ENCODE assay signal across 16 mouse cellular contexts in genomic region chr10:12697902-12698301, GRCm38 (mm10).
"Had no signal": no experiment of that assay in that cellular context is flagged by ENCODE, and none has a peak within 500 bp of the region (broad histone marks: within the 10 kb centered on the region; RNA-seq: fewer than 3 reads in every experiment).

No protein-coding gene starts in this region.

- H3K9me3 ChIP-seq: lung, embryonic 15.5 days; midbrain, embryonic 13.5 days; midbrain, embryonic 15.5 days; neural tube, embryonic 12.5 days had no signal

- H3K27me3 ChIP-seq: lung, embryonic 15.5 days; megakaryocyte, embryonic 14.5 days; midbrain, embryonic 13.5 days; midbrain, embryonic 15.5 days; neural tube, embryonic 12.5 days had no signal

- DNase-seq: liver, postnatal 0 days; lung, adult 2 months; lung, postnatal 14 days; lung, postnatal 36 days; right cerebral cortex, postnatal 25 days; right cerebral cortex, postnatal 4 days; spleen, adult 18-20 months; thymus, adult 2 months; thymus, postnatal 25 days; thymus, postnatal 4 days had no signal

- H3K4me3 ChIP-seq: lung, embryonic 15.5 days; megakaryocyte, embryonic 14.5 days; midbrain, embryonic 13.5 days; midbrain, embryonic 15.5 days; neural tube, embryonic 12.5 days had no signal

- H3K36me3 ChIP-seq: midbrain, embryonic 13.5 days; midbrain, embryonic 15.5 days had no signal

- H3K27ac ChIP-seq: lung, embryonic 15.5 days; macrophage; midbrain, embryonic 13.5 days; midbrain, embryonic 15.5 days; neural tube, embryonic 12.5 days had no signal

- H3K4me1 ChIP-seq: midbrain, embryonic 13.5 days; midbrain, embryonic 15.5 days; neural tube, embryonic 12.5 days had no signal
